Mouse (Mus musculus): ENCODE results near the gene Pon3.

- TF ChIP-seq CTCF (conservative IDR thresholded peaks at IDR 0.05; ENCODE audit: low read length) (no peak; the same call in 1 of the 2 replicates), POU5F1 (IDR thresholded peaks at IDR 0.05; ENCODE audit: borderline replicate concordance, low read length) (no peak)
These were observed 38.8 kb upstream of the Pon3 start for GRCm38 (mm10) chr6:5294659-5295449.

All from E14TG2a.4 (cell line).